Mouse (Mus musculus) liver, embryonic 14.5 days (tissue): ENCODE results near the gene Rmnd5b.

Source experiments
- CTCF ChIP-seq: IDR thresholded peaks from 2 replicates; pipeline ENCODE4 v1.5.1; 2016; ENCODE audit warnings: antibody characterized with exemption, low read depth, control low read depth
- EP300 ChIP-seq: IDR thresholded peaks from 2 replicates; pipeline ENCODE4 v1.6.1; 2016; ENCODE audit warnings: antibody characterized with exemption, low read depth

DNA sequence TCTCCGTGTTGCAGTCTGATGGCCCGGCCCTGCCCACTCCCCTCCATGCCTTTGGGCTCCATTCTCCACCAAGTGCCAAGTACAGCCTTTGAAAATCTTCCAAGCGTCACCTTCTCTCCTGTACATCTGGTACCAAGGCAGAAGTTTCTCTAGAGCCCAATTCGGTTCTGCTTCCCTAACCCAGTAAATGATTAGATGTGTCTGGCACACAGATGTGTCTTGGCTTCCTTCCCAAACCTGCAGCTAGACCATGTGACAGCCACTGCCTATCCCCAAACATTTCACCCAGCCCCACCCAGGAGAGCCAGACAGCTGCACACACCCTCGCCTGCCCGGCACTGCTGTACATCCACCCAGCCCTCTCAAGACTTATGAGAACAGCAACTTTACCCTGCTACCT is 23.0 kb upstream of the Rmnd5b start:
- TF ChIP-seq CTCF = no peak
- TF ChIP-seq EP300 = no peak
